Mouse (Mus musculus) CD4-positive helper T cell, adult 2 months (primary cell): ENCODE measurements around the gene Ifrd1.

Experiments used
- DNase-seq: peaks from one replicate; pipeline ENCODE4 v3.0.0-alpha.2; 2012; ENCODE audit warnings: low read depth, missing footprints, low spot score

Gene Ifrd1

DNA sequence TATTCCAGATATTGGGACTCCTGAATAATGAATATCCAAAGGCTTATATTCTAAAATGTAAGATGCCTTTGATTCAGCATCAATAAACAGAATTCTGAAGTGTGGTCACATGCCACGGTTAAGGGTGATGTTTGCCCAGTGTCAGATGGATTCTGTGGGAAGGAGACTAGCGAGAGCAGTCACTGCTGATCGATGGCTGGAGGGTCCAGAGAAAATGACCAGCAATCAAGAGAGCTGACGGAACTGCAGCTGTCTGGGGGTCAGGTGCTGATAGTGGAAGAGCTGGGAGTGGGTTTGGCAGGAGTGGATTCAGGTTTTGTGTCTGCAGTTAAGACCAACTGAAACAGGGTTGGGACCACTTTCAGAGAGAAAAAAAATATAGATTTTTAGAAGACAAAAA is 5.1 kb downstream of the Ifrd1 start:
- no peak for DNase-seq

GRCm38 (mm10) chr12:40239161-40239560 is 9.1 kb downstream of the Ifrd1 start:
- DNase-seq = no peak

- DNase-seq = no peak
Measured at GRCm38 (mm10) chr12:40232231-40232630, 16.1 kb downstream of the Ifrd1 start.

GRCm38 (mm10) chr12:40231632-40232031 is 16.7 kb downstream of the Ifrd1 start:
- DNase-seq = no peak

DNA sequence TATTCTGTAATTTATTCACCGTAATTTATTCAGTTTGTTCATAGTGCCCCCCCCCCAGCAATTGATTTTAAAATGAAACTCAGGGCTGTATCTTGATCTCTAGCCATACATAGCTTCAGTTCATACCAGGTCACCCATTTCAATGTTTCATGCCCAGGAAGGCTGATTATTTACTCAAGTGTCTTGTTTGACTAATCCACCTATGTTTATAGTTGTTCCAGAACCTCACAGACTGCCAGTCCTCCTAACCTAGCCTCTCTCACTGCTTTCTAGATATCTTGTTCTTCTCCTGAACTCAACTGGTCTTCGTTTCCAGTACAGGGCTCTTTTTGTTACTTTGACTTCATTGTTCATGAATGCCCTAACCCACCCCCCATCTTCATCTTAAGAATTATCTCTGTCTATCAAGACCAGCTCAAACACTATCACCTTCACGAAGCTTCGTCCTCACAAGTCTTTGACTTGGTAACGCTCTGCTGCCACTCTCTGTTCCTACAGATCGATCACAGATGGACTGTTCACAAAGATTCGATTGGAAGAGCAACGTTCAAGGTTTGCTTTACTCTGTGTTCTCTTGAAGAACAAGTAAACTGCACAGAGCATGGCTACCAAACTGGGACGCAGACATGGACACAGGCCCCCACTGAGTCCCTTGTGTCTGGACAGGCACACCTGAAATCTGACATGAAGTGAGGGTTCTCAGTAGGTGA is 24.0 kb downstream of the Ifrd1 start:
- no peak for DNase-seq

DNA sequence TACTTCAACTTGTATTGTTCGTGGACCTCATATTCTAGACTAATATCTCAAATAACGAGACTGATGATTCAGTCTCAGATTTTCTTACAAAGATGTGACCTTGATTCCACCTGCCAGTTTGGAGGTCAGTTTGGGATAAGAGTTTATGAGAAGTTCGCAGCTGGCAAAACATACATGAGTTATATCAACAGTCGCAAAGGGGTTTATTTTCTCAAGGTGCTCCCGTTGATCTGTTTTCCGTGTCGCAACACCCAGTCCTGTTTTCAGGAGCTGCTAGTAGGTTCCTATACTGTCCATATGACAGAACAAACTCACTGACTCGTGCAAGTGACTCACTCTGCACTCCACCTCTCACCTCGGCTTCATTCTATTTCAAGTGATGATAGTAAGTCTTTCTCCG is 24.6 kb downstream of the Ifrd1 start:
- no peak for DNase-seq

DNA sequence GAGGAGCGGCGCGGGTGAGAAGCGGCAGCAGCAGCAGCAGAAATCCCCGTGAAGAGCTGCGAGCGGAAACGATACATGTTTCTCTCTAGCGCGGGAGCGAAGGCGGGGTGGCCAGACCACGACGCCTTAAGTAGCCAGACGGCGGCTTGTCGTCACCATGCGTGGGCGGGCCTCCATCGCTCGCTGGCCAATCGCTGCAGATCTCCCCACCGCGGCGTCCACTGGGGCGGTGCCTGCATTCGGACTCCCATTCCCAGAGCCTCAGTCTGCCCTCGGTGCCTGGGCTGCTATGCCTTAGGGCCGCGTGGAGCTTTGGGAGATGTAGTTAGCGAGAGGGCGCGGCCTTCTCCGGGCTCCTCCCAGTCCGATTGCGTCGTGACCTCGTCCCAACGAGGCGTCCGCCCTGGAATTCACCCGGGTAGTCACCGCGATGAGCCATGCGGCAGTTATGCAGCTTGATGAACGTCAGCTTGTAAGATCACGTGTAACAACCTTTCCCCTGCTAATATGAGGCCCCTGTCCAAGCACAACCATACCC is 25.2 kb downstream of the Ifrd1 start:
- DNase-seq = peak; percentile 99

DNA sequence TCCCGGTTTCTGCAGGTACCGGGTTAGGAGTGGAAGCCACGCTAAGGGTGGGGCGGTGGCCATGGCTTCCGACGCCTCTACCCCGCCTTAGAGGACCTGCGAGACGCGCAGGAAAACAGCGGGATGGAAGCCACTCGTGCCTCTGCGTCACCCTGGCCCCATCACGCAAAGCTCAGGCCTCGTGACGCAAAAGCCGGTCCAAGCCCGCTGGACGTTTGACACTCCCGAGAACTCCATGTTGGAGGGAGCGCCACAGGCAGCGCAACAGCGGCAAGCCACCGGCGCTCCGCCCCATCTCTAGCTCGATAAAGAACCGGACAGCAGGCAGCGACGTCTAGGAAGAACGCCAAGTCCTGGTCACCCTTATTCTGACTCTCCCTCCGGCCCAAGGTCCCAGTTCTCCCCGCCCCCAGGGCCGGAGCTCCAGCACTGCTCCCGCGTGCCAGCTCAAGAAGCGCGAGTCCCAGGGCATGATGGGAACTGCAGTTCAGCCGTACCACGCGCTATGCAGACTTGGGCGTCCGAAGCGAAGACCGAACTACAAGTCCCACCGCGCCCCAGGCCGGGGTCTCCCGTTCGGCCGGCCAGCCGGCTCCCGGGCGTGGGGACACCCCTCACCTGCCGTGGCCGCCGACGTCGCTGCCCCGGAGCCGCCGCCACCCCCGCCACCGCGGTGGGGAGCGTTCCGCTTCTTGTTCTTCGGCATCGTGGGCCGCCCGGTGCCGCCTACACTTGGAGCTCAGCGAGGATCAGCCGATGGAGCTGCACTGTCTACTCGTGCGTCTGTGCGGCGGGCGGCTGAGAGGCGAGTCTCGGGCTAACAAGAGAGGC is 25.8 kb downstream of the Ifrd1 start:
- peak; percentile 89 for DNase-seq

- no peak for DNase-seq
Measured at GRCm38 (mm10) chr12:40221611-40222010, 26.7 kb downstream of the Ifrd1 start.

GRCm38 (mm10) chr12:40220896-40221295 is 27.4 kb downstream of the Ifrd1 start:
- DNase-seq = no peak

DNA sequence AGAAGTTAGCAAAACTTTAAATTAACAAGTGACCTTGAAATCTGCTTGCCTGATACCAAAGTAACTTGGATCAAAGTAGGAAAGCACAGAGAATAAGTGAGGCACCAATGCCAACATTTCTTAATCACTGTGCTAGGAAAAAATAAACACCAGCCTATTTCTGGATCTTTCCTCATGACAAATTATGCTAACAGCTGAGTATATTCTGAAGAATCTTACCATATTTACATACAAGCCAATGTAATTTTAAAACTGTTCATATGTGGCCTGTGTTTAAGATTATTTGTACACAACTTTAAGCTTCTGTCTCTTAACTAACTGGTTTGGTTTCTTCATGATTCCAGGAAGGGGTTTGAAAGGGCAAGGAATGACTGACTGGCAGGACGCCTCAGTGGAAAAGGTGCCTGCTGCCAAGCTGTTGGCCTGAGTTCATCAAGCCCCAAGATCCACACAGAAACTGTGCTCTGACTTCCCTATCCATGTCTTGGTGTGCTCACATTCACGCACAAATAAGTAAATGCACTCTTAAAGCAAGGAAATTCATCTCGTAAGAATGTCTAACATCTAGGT is 28.2 kb downstream of the Ifrd1 start:
- no peak for DNase-seq

DNA sequence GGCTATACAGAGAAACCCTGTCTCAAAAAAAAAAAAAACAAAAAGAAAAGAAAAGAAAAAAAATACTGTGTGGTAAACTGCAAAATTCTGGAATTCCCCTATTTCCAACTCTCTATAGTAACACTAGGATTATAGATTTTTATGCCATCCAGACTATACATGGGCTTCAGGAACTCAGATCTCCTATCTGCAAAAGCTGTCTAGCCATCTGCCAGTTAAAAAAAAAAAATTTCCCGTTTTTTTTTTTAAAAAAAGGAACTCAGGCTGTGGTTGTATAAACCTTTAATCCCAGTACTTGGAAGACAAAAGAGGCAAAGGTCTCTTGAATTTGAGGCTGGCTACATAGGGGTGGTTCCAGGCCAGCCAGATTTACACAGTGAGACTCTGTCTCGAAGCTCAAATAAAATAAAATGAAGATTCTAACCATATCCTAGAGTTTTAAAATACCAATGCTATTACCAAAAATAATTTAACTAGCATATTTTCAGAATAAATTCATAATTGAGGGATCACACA is 29.8 kb downstream of the Ifrd1 start:
- DNase-seq = no peak

DNA sequence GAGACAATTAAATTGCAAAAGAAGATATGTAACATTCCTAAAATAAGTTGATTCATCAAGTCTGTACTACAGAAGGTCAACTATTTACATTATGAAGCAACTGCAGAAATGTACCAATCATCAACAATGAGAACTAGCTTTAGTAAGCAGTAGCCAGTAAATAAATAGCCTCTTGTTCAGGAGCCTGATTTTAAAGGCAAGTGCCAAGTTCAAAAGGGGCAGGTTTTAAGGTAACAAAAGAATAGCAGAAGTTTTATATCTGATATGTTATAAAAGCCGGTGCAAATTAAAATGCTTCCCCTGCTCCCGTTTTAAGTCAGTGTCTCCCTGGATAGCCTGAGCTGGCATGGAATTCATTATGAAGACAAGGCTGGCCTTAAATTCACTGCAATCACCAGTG is 30.5 kb downstream of the Ifrd1 start:
- no peak for DNase-seq

- DNase-seq = no peak
Measured at GRCm38 (mm10) chr12:40214888-40215876, 33.1 kb downstream of the Ifrd1 start.

GRCm38 (mm10) chr12:40209049-40209448 is 39.3 kb downstream of the Ifrd1 start:
- DNase-seq = no peak

DNA sequence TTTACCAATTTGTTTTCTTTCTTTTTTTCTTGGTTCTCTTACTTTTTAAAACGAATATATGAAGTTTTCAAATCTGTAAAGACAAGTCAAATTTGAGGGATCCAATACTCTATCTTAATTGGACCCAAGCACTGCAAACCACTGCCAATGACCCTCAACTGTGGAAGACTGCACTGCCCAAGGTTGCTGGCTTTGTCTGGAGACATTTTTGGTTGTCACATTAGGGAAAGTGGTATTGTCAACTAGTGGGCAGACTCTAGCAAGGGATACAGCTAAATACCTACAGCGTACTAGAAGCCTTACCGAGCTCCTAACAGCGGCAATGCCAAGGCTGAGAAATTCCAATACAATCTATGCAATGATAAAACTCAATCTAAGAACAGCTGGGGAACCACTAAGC is 40.4 kb downstream of the Ifrd1 start:
- no peak for DNase-seq

DNA sequence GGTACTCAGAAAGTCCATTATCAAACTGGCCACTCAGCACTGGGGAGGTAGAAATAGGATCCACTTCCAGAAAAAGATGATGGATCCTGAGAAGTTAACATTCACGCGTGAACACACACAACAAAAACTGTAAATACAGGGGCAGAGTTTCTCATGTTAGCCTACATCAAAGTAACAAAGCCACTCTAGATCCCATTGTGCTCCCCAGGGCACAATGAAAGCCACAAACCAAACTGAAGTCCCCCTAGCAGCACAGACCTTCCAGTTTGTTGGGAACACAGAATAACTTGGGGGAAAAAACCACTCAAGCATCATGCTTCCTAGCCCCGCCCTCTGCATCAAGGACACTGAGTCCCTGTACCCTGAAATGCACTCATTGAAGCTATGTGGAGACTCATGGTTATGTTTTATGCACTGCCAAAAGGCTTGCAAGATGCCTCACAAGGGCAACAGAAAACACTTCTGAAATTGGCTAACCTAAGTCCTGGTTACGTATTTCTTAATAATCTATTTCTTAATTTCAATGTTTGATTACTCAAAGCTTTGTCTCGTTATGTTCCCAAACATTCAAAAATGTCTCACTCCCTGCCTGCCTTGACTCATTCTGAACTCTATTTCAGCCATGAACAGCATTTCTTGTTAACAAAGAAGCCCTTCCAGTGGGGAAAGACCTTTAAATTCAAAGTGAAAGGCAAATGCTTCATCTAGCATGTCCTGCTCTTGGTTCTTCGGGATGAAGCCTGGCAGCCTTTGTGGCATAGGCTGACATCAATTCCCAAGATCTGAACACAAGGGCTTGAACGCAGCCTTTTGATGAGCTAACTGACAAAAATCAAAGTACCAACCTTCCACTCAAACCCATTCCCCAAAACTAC is 45.9 kb downstream of the Ifrd1 start:
- no peak for DNase-seq

DNA sequence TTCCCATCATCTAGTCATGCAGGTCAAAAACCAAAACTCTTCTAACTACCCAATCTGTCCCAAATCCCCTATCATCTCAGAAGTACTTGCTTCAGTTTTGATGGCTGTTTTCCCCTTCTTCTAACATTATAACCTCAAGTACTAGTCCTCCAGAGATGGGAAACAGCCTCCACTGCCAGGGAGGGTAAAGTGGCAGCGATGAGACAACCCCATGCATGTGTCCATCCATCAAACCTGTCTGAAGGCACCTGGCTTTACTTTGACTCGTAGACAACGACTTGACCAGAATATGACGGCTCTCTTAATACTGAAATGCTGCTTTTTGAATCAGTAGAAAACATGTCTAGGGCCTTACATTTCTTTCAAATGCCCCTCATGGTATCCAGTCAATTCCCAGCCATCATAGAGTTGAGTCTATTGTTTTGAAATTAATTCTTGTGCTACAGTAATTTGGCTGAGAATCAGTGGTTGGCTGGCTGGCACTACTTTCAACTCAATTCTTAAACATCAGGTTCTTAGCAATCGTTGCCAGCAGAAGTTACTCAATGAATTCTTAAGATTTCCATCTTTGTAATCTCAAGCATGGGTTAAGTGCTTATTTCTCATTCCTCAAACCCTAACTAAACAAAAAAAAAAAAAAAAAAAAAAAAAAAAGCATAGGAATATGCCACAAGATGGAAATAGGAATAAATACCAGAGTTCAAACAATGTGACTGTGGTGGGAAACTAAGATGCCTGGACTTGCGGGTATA is 47.6 kb downstream of the Ifrd1 start:
- DNase-seq = no peak

GRCm38 (mm10) chr12:40199795-40200402 is 48.4 kb downstream of the Ifrd1 start:
- DNase-seq = peak; percentile 72
